Mouse (Mus musculus): Measurements from ENCODE around the gene Enpep.

DNA sequence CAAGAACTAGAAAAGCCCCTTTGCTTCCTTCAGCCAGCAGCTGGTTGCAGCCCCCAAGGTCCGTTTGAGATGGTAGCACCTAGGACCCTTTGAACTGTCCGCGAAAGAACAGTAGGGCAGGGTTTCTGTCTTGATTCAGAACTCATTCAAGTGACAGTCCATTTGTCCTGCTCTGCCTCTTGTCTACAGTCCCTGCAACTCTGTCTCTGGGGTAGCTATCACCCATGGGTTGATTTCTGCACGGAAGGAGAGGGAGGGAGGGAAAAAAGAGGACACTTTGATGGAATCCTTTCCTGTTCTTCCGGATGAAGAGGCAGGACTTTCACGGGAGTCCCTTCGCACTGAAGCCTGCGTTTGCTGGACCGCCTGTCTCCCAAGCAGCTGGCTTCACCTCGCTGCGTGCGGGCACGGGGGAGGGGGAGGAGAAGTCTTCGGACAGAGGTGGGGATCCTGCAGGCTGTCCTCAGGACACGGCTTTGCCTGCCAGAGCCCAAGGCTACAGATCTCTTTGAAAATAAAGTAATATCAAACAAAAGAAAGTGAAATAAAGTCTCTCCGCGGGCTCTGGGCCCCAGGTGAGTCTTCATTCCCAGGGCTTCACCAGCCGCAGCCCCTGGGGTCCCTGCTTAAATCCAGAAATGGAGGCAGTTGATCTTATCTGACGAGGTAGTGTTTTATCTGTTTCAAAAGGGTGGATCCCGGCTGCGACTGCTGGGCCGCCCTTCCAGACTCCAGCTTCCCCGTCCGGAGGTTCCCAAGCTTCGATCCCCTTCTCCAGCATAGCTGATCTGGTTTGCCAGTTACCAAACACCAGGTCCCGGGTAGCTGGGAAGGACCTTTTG lies 108.3 kb downstream of the Enpep start:
- TF ChIP-seq GATA1 (IDR thresholded peaks at IDR 0.05; ENCODE audit: low read length) (no peak), TAL1 (IDR thresholded peaks at IDR 0.05; ENCODE audit: low read length) (no peak)

Measured in erythroblast, embryonic 14.5 days (primary cell).